Mouse (Mus musculus) Muller cell, postnatal 12 days (primary cell): ENCODE results near the gene Fam114a1.

Source experiments
- DNase-seq: peaks from one replicate; pipeline ENCODE4 v3.0.0-alpha.2; 2015; ENCODE audit errors: inconsistent ontology term

The Fam114a1 gene

DNA sequence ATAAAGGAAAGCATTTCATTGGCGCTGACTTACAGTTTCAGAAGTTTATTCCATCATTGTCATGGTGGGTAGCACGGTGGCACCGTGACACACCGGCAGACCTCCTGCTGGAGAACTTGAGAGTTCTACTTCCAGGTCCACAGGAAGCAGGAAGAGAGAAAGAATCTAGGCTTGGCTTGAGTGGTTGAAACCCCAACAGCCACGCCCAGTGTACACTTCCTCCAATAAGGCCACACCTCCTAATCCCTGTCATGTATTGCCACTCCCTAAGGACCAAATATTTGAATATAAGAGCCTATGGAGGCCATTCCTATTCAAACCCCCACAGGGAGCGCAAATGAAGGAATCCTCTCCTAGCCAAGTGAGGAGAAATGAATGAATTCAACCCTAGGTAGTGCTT lies 87.7 kb downstream of the Fam114a1 start:
- DNase-seq: no peak

DNA sequence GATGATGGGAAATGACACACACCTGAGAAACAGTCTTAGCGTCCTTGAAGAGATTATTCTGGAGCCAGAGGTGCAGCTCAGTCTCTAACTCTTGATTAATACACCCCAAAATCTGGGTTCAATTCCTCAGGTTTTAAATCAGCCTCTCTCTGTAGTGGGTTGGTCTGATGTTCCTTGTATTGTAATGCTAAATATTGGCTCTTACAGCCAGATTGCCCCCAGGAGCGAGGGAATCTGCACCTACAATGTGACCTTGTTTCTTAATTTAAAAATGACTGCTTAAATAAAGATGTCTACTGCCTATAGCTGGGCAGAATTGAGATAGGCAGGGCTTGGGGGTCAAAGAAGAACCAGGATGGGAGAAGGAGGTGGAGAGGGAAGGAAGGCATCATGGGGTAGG lies 89.9 kb downstream of the Fam114a1 start:
- no peak for DNase-seq

DNA sequence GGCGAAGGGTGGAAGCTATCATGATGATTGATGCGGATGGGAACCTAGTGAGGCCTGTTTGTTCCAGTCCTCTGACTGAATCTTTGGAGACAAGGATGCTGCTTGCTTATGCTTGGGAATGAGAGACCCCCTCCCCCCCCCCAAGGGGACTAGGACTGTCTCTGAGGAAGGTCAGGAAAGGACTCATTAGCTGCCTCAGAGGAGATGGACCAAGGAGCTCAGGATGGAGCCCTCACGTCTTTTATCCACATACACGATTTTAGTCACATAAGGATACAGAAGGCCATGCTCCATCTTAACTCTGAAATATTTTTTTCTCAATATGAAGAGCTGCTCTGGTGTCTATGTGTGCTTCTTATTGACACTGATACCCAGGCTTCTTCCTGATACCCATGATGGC lies 92.4 kb downstream of the Fam114a1 start:
- DNase-seq: no peak

DNA sequence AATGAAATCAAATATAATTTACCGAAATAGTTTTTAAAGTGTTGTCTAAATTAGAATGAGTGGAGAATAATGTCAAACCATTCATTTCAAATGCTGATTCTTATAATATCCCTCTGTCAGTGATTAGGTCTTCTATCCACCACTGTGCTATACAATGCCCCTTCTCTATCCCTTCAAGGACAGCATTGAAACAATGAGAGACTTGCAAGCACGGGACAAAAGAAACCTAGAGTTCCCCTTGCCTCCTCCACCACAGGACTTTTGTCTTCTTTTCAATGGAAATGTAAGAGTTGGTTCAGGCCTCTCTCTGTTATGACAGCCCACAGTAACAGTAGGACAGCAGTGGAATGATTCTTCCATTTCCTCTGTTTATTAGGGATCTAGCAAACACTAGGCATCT lies 93.4 kb downstream of the Fam114a1 start:
- DNase-seq: no peak

DNA sequence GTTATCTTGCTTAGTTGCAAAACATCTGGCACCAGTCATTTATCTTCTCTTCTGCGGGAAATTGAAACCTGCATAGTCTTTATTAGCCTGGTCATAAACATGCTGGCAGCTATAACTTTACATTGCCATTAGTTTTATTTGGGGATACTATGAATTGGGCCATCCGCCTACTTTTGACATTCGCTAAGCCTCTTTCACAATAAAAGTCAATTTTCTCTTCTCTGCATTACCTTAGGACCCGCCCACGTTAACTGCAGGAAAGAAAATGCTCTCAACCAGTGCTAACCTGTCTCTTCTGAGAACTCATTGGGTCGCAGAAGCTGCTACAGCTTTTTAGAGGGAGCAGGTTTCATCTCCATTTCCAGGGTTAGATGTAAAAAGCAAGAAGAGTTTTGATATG lies 98.3 kb downstream of the Fam114a1 start:
- no peak for DNase-seq

DNA sequence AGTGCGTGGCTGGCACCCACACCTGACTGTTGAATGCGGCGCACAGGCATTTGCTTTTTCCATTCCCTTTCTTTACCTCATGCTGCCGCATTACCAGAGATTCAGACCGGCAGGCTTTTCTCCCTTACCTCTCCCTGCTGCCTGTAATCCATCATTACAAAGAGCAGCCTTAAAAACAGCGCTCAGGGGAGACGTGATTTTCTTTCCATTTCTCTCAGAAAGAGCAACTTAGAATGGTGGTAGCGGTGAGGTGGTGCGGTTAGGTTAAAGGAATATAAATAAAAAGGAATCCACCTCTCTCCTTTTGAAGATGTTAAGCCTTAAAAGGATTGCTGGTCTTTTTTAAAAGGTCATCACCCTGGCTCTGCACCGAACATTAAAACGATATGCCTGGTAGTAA lies 100.0 kb downstream of the Fam114a1 start:
- DNase-seq: no peak

DNA sequence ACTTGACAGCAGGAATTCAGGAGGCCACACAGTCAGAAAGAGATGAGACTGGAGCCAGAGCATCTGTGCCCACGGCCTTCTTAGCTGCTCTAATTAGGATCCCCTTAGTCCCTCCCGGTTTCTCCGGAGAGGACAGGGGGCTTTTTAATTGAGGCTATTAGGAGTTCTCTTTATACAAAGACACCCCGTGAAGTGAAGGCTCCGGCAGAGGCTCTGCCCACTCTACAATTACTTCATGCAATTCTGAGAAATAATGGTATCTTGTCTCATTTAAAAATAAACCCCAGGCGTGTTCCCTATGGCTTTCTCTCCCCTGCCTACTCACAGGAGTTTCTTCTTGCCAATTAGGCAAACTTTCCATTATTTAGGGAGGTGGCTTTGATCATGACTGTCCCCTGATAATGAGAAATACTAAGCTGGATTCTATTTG lies 101.8 kb downstream of the Fam114a1 start:
- DNase-seq: peak; percentile 85

DNA sequence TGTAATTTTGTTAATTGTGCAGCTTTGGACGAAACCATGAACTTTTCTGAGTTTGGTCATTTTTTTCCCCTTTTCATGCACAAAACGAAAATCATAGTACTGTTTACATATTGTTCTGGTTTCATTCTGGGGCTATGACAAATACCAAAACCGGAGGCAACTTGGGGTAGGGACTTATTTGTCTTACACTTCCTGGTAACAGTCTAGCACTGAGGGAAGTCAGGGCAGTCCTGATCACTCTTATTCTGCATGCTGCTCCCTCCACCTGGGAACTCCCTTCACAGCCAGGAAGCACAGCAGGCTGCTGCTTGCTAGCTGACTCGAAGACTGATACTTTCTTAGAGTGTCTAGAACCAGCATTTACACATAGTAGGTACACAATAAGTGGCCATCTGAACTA lies 103.4 kb downstream of the Fam114a1 start:
- no peak for DNase-seq

DNA sequence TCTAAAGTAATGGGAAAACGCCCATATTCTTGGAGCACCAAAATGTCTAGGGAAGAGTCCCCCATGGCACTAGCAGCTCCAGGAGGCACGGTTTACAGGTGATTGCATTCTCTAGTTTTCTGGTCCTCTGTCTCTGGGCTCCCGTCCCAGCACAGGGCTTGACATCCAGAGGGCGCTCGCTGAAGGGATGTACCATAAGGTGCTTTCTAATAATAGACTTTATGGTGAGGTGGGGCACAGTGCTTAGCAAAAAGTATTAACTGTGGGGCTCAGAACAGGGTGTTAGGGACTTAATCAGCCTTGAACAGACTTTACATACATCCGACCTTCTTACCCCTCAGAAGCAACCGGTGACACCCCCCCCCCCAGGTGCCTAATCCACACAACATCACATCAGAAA lies 104.8 kb downstream of the Fam114a1 start:
- DNase-seq: no peak

DNA sequence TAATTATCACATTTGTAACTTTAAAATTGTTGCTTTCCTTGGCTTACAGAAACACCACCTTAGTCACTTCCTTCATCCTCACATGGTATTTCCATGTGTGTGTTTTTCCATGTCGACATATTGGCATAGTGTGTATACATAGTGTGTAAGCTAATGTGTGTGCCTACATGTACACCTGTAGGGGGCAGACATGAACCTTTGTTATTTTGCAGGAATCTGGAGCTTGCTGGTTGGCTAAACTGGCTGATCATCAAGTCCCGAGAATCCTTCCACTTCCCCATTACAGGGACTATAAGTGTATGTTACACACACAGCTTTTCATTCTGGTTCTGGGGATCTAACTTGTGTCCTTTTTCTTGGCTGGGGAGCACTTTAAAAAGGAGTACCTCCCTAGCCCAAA lies 106.2 kb downstream of the Fam114a1 start:
- DNase-seq: no peak

DNA sequence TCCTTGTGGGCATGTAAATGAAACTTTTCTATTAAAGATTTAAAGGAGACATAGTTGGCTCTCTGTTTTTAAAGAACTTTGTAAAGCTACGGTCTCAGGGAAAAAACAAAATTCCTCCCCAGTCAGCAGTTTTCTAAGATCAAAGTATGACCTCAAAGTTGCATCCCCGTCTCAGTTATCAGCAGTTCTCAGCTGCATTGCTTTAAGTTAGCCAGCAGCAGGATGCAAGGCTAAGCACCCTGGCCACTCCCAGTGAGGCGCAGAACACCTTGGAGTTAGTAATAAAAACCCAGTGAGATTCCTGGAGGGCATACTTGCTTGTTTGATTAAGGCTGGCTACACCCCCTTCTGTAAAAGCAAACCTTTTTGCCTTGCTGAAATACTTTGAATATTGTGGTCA lies 106.9 kb downstream of the Fam114a1 start:
- DNase-seq: no peak

DNA sequence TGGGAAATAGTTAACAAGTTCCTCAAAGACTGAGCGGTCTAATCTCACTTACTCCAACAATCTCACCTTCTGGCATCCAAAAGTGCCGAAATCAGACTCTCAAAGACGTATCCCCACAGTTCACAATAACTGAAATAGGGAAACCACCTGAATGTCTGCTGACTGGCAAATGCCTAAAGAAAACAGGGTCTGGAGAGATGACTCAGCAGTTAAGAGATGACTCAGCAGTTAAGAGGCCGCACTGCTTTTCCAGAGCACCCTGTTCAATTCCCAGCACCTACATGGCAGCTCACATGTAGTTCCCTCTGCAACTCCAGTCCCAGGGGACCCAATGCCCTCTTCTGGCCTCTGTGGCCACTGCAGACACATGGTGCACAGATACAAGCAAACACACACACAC lies 108.2 kb downstream of the Fam114a1 start:
- no peak for DNase-seq

DNA sequence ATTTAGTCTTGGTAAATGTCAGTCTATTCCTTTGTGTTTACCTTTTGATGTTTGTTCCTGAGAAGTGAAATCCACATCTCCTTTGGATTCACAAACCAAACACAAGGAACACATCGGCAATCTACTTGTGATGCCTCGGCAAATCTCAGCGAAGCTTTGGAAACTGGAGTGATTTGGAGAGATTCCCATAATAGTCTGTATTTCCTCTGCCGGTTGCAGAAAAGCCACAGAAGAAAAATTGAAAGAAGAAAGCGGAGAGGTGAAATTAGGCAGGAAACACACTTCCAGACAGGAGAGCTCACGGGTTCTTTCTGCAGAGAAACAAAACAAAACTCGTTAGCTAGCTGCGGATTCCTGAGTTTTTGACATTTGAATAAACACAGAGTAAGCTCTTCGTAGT lies 110.0 kb downstream of the Fam114a1 start:
- DNase-seq: no peak

DNA sequence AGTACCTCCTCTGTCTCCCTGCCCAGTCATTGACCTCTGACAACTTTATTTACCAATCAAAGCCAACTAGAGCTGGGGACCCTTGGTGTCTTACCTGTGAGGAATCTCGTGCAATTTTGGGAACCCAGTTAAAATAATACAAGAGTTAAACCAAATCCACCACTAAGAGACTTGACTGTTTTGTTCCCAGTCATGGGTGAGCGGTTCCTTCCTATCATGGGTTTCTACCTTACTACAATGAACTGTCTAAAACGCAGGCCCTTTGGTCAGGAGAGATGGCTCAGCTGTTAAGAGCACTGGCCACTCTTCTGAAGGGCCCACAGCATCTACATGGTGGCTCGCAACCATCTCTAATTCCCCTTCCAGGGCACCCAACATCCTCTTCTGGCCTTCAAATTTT lies 112.0 kb downstream of the Fam114a1 start:
- no peak for DNase-seq

DNA sequence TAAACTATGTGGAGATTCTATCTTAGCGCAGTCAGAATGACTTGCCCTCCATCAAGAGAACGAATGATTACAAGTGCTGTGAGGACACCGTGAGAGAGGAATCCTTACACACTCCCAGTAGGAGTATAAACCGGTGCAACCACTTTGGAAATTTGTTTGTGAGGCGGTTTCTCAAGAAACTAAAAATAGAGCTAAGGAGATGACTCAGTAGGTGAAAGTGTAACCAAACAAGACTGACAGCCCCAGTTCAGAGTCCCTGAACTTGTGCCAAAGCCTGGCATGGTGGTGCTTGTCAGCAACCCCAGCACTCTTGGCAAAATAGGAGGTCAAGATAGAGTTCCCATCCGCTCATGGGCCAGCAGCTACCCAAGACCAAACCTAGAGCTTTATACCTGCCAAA lies 116.7 kb downstream of the Fam114a1 start:
- DNase-seq: no peak

DNA sequence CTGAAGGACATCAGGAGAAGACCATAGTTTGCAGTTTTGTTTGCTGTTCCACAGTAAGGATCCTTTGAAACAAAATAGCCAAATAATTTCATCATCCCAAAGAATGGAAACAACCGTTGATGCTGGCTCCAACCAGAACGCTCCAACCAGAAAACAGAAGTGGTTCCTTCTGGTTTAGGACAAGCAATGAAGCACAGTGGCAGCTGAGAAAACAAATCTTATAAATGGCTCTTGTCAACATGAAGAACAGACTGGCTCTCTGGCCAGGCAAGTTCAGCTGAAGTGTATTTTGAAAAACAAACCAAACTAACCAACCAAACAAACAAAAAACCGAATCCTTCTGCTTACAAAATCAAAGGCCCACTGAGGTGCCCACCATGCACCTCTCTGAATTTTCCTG lies 119.8 kb downstream of the Fam114a1 start:
- no peak for DNase-seq

DNA sequence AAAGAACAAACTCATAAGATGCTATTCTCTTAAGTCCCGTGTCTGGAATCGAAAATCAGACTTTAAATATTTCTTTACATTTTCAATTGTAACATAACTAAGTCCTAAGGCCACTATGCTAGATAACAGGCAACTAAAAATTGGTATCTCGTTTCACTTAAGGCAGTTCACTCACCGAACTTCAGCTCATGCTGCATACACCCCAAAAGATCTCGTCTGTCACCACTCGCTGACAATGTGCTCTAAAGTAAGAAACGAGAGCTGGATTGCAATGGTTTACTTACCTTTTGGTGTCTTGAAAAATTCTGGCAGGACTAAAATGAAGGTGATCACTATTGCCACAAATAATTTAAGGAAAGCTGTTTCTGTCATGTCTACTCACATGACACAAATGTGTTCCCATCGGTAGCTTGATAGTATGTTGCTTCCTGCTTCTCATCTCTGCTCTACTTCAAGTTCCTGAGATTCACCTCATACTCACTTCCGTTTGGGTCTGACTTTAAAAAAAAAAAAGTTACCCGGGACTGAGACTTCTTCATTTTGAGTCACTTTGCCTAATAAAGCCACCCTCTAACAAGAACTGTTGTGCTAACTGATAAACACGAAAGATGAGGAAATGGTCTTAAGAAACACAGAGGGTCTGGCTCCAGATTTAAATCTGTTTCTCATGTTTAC lies 121.5 kb downstream of the Fam114a1 start:
- no peak for DNase-seq
